Mouse (Mus musculus): ENCODE measurements around the gene Atxn1l.

DNA sequence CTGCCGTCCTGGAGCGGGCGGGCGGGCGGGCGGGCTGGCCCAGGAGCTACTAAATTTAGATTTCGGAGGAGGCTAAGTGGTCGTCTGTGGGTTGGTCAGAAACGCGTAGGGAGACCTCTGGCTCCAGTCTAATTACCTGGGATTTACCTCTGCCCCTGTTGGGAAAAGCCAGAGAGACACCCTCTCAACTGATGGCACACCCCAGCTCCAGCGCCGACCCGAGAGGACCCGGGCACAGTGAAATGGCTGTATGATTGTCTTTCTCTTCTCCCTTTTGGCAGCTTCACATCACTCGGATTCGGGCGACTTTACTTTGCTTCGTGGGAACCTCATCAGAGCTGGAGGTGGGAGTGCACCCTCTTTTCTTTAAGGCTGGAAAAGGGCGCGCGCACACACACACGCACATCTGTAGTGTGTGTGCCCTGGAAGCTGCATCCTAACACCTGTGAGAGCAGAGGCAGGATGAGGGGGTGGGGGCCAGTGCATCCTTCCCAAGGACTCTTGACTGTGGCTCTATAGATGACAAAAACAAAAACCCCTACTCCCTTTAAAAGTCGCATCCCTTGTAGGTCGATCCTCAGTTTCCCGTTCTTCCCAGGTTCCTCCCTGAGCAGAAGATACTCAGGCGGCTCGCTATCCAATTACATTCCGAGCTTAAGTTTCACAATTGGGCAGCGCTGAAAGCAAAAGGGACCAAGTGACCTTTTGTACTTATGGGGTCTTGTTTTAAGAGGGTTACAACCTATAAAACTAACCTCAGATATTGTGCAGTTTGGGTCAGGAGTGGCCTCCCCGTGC lies 31.3 kb downstream of the Atxn1l start:
- no peak for TF ChIP-seq EP300 (IDR thresholded peaks at IDR 0.05; ENCODE audit: insufficient read depth, low read depth, low read length)
- no peak for TF ChIP-seq POLR2A (IDR thresholded peaks at IDR 0.05; ENCODE audit: insufficient read depth, low read depth, low read length)
